Mouse (Mus musculus) heart, embryonic 11.5 days (tissue): ENCODE data around the gene Focad. TPM values are rescaled to one million over a fixed set of nuclear protein-coding genes. Genes with fewer than 3 reads are reported as not detected.
"Not testable (repeated sequence)": the region's sequence is repeated elsewhere in the genome, so short reads cannot be mapped to it uniquely, and the experiment has no call there.

Source experiments
- ATAC-seq: fragments of 200-750 bp; cut with Nextera tagmentation; replicated peaks from 2 replicates; pipeline ENCODE4 v1.8.0; 2017; ENCODE audit warnings: moderate library complexity; ENCODE audit not compliant: insufficient number of reproducible peaks, low FRiP score, low TSS enrichment
- H3K27ac ChIP-seq: fragments of 300-500 bp; sonication (generic); 2 replicates; pipeline ENCODE4 v1.5.1; 2014; ENCODE audit warnings: mild to moderate bottlenecking, low read depth, low read length
- H3K27me3 ChIP-seq: fragments of 300-500 bp; sonication (generic); 2 replicates; pipeline ENCODE4 v1.6.1; 2014; ENCODE audit warnings: mild to moderate bottlenecking, low read length, mixed read lengths; ENCODE audit not compliant: control insufficient read depth, insufficient read depth
- H3K36me3 ChIP-seq: fragments of 300-500 bp; sonication (generic); 2 replicates; pipeline ENCODE4 v1.6.1; 2014; ENCODE audit warnings: mild to moderate bottlenecking, low read length, moderate library complexity, mixed read lengths; ENCODE audit not compliant: control insufficient read depth, insufficient read depth
- H3K4me1 ChIP-seq: fragments of 300-500 bp; sonication (generic); 2 replicates; pipeline ENCODE4 v1.6.1; 2014; ENCODE audit warnings: low read length; ENCODE audit not compliant: control insufficient read depth, insufficient read depth
- H3K4me2 ChIP-seq: fragments of 300-500 bp; sonication (generic); 2 replicates; pipeline ENCODE4 v1.6.1; 2014; ENCODE audit warnings: mild to moderate bottlenecking, moderate library complexity
- H3K4me3 ChIP-seq: fragments of 300-500 bp; sonication (generic); 2 replicates; pipeline ENCODE4 v1.5.1; 2014; ENCODE audit warnings: low read depth, low read length
- H3K9ac ChIP-seq: fragments of 300-500 bp; sonication (generic); 2 replicates; pipeline ENCODE4 v1.6.1; 2014; ENCODE audit warnings: mild to moderate bottlenecking, low read depth, low read length, moderate library complexity
- H3K9me3 ChIP-seq: fragments of 300-500 bp; sonication (generic); replicated peaks from 2 replicates; pipeline ENCODE4 v1.6.1; 2016; ENCODE audit warnings: low read length; ENCODE audit not compliant: control insufficient read depth
- whole genome bisulfite sequencing: fragments of 180-500 bp; shearing (Covaris S2); extraction: QIAGEN DNeasy Blood & Tissue Kit; methylation state at CpG from one replicate; pipeline ENCODE4 v1.1.7; 2014; ENCODE audit not compliant: insufficient replicate concordance; 5-methylcytosine and 5-hydroxymethylcytosine counted together
- polyA plus RNA-seq: library from polyadenylated mRNA; unstranded; fragments of >200 nt; fragmentation: Nextera tagmentation; extraction: Ambion mirVana; gene quantifications from 2 replicates; pipeline ENCODE4 v1.2.1, GENCODE M21; 2014

The Focad gene
- polyA plus RNA-seq, 1 experiment from 2014 or later: 12.2 TPM

DNA sequence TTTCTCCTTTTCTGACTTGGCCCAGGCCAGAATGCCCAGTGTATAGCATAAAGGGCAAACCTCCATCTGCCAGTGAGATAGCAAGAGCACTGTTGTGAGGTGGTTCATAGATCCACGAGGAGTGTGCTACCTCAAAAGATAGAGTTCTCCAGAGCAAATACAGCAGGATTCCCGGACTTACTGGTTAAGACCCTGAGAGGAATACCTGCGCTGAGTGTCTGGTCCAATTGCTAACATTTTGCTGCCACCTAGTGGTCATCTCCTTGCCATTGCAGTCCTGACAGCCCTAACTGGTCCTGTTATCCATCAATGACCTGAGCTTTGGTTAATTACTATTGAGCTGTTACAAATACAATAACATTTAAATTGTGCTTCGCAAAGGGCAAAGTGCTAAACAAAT is 256.5 kb downstream of the Focad start:
- Histone ChIP-seq H3K4me3 (no peak overlapping the region), H3K4me1 (no peaks in the 10 kb centered on the region), H3K9me3 (no peaks in the 10 kb centered on the region), H3K27me3 (no peaks in the 10 kb centered on the region), H3K36me3 (no peaks in the 10 kb centered on the region), H3K9ac (no peak overlapping the region), H3K27ac (no peak overlapping the region), H3K4me2 (no peak overlapping the region)
- no peak for ATAC-seq
- WGBS: 7% methylated on average over 4 of the region's 4 CpGs

DNA sequence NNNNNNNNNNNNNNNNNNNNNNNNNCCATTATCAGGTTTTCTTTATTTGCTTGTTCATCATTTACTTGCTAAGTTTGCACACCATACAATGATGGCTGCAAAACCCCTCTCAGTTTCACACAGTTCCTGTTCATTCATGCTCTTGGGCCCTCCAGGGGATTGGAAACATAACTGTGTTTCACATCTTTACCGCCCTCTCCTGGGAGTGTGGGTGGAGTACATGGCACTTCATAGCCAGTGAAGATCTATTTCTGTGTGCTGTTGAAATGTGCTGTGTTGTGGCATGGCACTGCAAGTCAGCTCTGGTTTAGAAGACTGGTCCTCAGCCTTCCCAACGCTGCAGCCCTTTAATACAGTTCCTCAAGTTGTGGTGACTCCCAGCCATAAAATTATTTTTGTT is 262.2 kb downstream of the Focad start:
- WGBS: 68% methylated on average over 2 of the region's 2 CpGs
- Histone ChIP-seq H3K36me3 (no peaks in the 10 kb centered on the region), H3K4me2 (no peak overlapping the region), H3K27me3 (no peaks in the 10 kb centered on the region), H3K4me3 (no peak overlapping the region), H3K9me3 (no peaks in the 10 kb centered on the region), H3K27ac (no peak overlapping the region), H3K9ac (no peak overlapping the region), H3K4me1 (no peaks in the 10 kb centered on the region)
- no peak for ATAC-seq

DNA sequence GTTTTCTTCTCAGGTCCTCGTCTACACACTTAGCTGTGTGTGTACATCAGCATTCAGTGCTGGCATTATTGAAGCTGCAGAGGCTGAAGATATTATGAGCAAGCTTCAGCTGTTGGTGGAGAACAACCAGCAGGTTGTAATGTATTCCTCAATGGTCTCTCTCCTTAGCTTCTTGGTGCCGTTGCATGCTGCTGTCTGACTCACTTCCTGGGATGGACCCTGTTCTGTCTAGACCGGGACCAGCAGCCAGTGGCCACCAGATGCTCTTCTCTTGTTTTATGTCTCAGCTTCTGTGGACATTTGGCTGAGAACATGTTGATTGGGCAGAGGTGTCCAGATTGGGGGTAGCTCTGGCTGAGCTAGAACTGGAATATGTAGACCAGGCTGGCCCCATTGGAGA is 263.0 kb downstream of the Focad start:
- no peak overlapping the region for H3K4me2 ChIP-seq
- no peaks in the 10 kb centered on the region for H3K27me3 ChIP-seq
- no peak overlapping the region for H3K9ac ChIP-seq
- no peaks in the 10 kb centered on the region for H3K4me1 ChIP-seq
- H3K4me3 ChIP-seq: no peak overlapping the region
- no peaks in the 10 kb centered on the region for H3K36me3 ChIP-seq
- 69% methylated on average over 3 of the region's 3 CpGs for WGBS
- no peak for ATAC-seq
- H3K27ac ChIP-seq: no peak overlapping the region
- no peaks in the 10 kb centered on the region for H3K9me3 ChIP-seq

DNA sequence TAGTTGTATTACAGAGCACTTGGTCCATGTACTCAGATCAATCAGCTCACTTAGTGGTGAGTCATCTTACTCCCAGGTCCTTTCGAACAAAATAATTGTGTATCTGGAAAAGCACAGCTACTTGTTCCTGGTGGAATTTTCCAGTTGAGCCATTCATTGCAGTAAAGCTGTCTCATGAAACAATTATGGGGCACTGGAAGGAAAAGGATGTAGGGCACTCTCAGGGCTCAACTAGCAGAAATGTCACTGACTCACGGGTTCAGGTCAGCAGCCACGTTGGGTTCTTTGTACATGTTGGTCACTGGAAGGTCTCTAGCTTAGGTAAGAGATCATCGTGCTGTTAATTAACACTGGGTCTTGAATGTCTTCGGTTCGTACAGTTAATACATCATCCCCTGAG is 275.5 kb downstream of the Focad start:
- H3K36me3 ChIP-seq: no peaks in the 10 kb centered on the region
- WGBS: 88% methylated on average over 6 of the region's 6 CpGs
- H3K4me1 ChIP-seq: no peaks in the 10 kb centered on the region
- ATAC-seq: no peak
- H3K9ac ChIP-seq: no peak overlapping the region
- no peak overlapping the region for H3K4me2 ChIP-seq
- no peak overlapping the region for H3K27ac ChIP-seq
- no peaks in the 10 kb centered on the region for H3K27me3 ChIP-seq
- H3K4me3 ChIP-seq: no peak overlapping the region
- H3K9me3 ChIP-seq: no peaks in the 10 kb centered on the region

DNA sequence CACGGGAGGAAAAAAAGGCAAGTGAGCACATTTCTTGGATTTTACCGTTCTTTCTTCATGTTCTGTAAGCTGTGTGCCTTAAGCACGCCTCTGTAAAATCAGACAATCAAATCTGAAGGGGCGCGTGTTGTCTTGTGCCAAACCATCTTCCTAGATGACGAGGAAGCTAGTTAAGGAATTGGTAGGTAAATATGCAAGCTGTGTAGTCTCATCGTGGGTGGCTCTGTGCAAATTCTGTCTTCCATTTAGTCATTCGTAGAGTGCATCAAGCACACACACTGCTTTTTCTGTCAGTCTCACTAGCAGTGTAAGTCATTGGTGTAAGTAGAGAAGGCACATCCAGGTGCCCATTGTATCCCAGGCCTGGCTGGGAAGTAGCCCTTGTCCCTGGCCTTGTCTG is 276.4 kb downstream of the Focad start:
- Histone ChIP-seq H3K9me3 (no peaks in the 10 kb centered on the region), H3K4me1 (no peaks in the 10 kb centered on the region), H3K9ac (no peak overlapping the region), H3K27ac (no peak overlapping the region), H3K4me2 (no peak overlapping the region), H3K4me3 (no peak overlapping the region), H3K27me3 (no peaks in the 10 kb centered on the region), H3K36me3 (no peaks in the 10 kb centered on the region)
- WGBS: 90% methylated on average over 8 of the region's 8 CpGs
- no peak for ATAC-seq

DNA sequence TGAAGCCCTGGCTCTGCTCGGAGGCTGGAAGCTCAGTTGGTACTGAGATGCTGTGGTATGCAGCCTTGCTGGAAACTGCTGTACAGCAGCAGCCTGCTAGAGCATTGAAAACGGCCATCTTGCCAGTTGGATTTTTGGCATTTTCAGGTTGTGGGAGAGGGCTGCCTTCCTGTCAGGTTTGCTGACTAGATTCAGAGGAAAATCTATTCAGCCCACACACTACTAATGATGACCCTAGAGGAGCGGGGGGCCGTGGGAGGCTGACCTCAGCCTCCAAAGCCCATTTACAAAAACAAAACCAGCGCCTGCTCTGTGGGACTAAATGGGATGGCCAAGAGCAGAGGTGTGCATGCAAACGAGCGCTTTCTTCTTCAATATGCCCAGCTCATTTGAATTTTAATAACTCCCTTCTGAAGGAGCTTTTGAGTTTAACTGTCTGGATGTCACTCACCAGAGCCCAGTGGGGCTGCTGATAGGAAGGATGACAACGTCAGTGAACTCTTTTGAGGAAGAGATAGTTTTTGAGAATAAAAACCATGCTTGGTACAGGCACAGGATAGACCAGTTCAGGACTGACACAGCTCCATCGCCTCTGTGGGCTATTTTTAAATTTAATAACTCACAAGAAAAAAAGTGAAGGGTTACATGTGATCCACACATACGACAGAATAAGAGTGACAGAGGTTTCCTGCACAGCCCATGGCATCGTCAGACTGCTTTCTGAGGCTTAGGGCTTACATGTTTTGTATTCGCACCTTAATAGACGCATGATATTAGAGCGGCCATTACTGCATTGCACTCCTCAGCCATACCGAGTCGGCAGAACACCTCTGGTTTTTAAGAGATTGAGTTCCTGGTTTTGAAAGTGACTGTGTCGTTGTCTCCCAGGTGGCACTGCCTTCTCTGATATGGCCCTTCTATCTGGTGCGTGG is 278.1 kb downstream of the Focad start:
- no peak overlapping the region for H3K4me2 ChIP-seq
- 81% methylated on average over 18 of the region's 18 CpGs for WGBS
- H3K4me1 ChIP-seq: no peaks in the 10 kb centered on the region
- no peaks in the 10 kb centered on the region for H3K36me3 ChIP-seq
- H3K9ac ChIP-seq: no peak overlapping the region
- no peak overlapping the region for H3K4me3 ChIP-seq
- ATAC-seq: no peak
- no peaks in the 10 kb centered on the region for H3K27me3 ChIP-seq
- H3K9me3 ChIP-seq: no peaks in the 10 kb centered on the region
- H3K27ac ChIP-seq: no peak overlapping the region

DNA sequence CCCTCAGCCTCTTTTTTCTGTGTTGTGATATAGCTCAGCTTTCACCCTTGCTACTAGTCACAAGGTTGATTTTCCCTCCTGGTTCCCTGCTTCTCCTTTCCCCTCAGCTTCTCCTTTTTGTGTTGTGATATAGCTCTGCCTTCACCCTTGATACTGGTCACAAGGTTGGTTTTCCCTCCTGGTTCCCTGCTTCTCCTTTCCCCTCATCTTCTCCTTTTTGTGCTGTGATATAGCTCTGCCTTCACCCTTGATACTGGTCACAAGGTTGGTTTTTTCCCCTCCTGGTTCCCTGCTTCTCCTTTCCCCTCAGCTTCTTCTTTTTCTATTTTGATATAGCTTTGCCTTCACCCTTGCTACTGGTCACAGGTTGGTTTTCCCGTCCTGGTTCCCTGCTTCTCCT is 295.6 kb downstream of the Focad start:
- Histone ChIP-seq H3K4me2 (no peak overlapping the region), H3K9me3 (no peaks in the 10 kb centered on the region), H3K4me1 (no peaks in the 10 kb centered on the region), H3K27me3 (no peaks in the 10 kb centered on the region), H3K27ac (no peak overlapping the region), H3K36me3 (no peaks in the 10 kb centered on the region), H3K9ac (no peak overlapping the region), H3K4me3 (no peak overlapping the region)
- no peak for ATAC-seq
- WGBS: 92% methylated on average over 1 of the region's 1 CpGs

DNA sequence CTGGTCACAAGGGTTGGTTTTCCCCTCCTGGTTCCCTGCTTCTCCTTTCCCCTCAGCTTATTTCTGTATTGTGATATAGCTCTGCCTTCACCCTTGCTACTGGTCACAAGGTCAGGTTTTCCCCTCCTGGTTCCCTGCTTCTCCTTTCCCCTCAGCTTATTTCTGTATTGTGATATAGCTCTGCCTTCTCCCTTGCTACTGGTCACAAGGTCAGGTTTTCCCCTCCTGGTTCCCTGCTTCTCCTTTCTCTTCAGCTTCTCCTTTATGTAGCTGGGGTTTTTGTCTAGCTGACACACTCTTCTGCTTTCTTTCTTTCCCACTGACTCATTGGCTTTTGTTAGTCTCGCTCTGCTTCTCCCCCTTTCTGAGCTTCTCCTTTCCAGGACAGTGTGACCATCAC is 296.2 kb downstream of the Focad start:
- 88% methylated on average over 1 of the region's 1 CpGs for WGBS
- H3K4me1 ChIP-seq, H3K4me3 ChIP-seq, H3K9ac ChIP-seq, H3K27me3 ChIP-seq, H3K9me3 ChIP-seq, H3K4me2 ChIP-seq, ATAC-seq, H3K27ac ChIP-seq, H3K36me3 ChIP-seq: not testable (repeated sequence)

DNA sequence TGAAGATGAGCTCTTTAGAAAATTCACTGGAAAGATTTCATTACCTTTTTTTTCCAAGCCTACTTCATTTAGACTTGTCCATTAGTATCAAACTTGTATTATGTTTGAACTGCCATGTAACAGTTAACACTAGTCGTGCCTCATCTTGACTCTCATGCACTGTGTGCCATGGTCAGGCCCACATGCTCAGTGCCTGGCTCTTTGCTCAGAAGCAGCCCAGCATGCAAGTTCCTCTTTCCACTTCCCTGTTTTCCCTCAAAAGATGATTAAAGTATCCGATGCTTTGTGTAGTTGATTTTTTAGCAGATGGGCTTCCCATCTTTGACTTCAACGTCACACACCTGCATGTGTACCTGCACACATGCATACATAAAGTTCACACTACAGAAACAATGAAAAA is 301.3 kb downstream of the Focad start:
- Histone ChIP-seq H3K4me3 (no peak overlapping the region), H3K27me3 (no peaks in the 10 kb centered on the region), H3K4me1 (no peaks in the 10 kb centered on the region), H3K27ac (no peak overlapping the region), H3K9ac (no peak overlapping the region), H3K4me2 (no peak overlapping the region), H3K9me3 (no peaks in the 10 kb centered on the region), H3K36me3 (no peaks in the 10 kb centered on the region)
- no peak for ATAC-seq
- 88% methylated on average over 3 of the region's 3 CpGs for WGBS
